Mouse (Mus musculus): ENCODE data around the gene Ift88. TPM values are rescaled to one million over a fixed set of nuclear protein-coding genes. Genes with fewer than 3 reads are reported as not detected.

The Ift88 gene
- polyA plus RNA-seq, 1 experiment from 2014 or later: 5.4 TPM

DNA sequence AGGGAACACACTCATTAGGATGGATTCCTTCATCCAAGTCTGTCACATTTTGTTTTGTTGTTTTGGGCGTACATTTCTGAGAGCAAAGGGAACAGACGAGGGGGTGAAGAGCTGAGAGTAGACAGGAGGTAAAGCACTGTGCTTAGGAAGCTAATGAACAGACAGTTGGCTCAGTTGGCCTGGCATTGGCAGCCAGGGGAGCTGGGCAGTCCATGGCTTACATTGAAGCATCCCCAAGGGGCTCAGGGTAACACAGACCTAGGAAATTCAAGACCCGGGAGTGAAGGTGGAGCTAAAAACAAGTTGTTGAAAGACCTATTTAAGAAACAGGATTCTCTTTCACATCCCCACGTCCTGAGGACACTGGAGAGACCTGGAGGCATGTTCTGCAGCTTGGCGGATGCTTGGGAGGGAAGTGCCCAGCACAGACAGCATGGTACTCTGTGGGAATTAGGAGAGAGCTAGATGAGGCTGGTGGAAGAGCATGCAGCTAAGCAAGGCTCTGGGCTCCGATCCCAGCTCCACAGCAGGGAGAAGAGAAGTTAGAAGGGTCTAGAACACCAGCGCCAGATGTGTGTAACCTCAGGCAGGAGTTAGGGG lies 131.7 kb downstream of the Ift88 start:
- ATAC-seq (replicated peaks; ENCODE audit: low FRiP score) (no peak), DNase-seq (ENCODE audit: low spot score) (no peak)
- Histone ChIP-seq H3K9me3 (ENCODE audit: control insufficient read depth, low read length) (no peaks in the 10 kb centered on the region), H3K4me3 (ENCODE audit: low read depth, low read length) (no peak overlapping the region), H3K27me3 (replicated peaks; ENCODE audit: control insufficient read depth, insufficient read depth, low read length) (no peaks in the 10 kb centered on the region), H3K4me2 (no peak overlapping the region), H3K4me1 (replicated peaks; ENCODE audit: control insufficient read depth, insufficient read depth, low read length) (no peaks in the 10 kb centered on the region), H3K27ac (ENCODE audit: low read depth, low read length) (no peak overlapping the region), H3K9ac (ENCODE audit: low read depth, low read length) (no peak overlapping the region), H3K36me3 (ENCODE audit: control insufficient read depth, insufficient read depth, low read length) (no peaks in the 10 kb centered on the region)
- 88% methylated on average over 7 of the region's 7 CpGs for WGBS

DNA sequence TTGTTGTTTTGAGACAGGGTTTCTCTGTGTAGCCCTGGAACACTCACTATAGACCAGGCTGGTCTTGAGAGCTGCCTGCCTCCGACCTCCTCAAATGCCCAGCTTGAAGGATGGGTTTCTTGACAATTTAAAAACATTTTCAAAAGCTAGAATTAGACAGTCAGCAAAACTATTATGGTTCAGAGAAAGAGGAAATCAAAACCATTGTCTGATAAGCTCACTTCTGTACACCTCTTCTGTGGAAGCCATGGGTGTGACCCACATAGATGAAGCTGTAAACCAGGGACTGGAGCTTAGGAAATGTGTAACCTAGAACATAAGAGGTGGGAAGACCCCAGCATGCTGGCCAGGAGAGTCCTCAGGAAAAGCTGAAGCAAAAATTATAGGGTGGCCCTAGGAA lies 133.1 kb downstream of the Ift88 start:
- Histone ChIP-seq H3K4me1 (replicated peaks; ENCODE audit: control insufficient read depth, insufficient read depth, low read length) (no peaks in the 10 kb centered on the region), H3K9ac (ENCODE audit: low read depth, low read length) (no peak overlapping the region), H3K27ac (ENCODE audit: low read depth, low read length) (no peak overlapping the region), H3K36me3 (ENCODE audit: control insufficient read depth, insufficient read depth, low read length) (no peaks in the 10 kb centered on the region), H3K4me3 (ENCODE audit: low read depth, low read length) (no peak overlapping the region), H3K9me3 (ENCODE audit: control insufficient read depth, low read length) (no peaks in the 10 kb centered on the region), H3K4me2 (no peak overlapping the region), H3K27me3 (replicated peaks; ENCODE audit: control insufficient read depth, insufficient read depth, low read length) (no peaks in the 10 kb centered on the region)
- ATAC-seq (replicated peaks; ENCODE audit: low FRiP score) (no peak), DNase-seq (ENCODE audit: low spot score) (no peak)
- 79% methylated on average over 1 of the region's 1 CpGs for WGBS

DNA sequence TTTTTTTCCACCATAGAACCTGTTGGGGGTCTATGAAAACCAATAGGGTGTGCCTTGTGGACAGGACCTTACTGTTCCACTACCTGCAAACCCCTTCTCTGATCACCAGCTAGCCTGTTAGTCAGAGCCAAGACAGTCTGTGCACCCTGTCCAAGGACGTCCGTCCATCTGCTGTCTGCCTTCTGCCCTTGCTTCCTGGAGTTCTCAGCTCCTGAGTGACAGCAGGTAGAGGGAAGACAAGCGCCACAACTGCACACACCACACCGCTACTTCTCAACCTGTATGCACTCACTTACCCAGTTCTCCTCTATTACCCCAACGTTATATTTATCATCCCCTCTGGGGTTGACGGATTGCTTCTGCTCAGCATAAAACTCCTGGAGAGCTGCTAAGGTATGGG lies 141.8 kb downstream of the Ift88 start:
- Histone ChIP-seq H3K4me2 (no peak overlapping the region), H3K27ac (ENCODE audit: low read depth, low read length) (no peak overlapping the region), H3K9me3 (ENCODE audit: control insufficient read depth, low read length) (no peaks in the 10 kb centered on the region), H3K4me3 (ENCODE audit: low read depth, low read length) (no peak overlapping the region), H3K4me1 (replicated peaks; ENCODE audit: control insufficient read depth, insufficient read depth, low read length) (no peaks in the 10 kb centered on the region; the same call in 1 of the 2 replicates), H3K9ac (ENCODE audit: low read depth, low read length) (no peak overlapping the region), H3K27me3 (replicated peaks; ENCODE audit: control insufficient read depth, insufficient read depth, low read length) (no peaks in the 10 kb centered on the region), H3K36me3 (ENCODE audit: control insufficient read depth, insufficient read depth, low read length) (no peaks in the 10 kb centered on the region; the same call in 1 of the 2 replicates)
- no peak for DNase-seq (ENCODE audit: low spot score)
- WGBS: 88% methylated on average over 6 of the region's 6 CpGs
- ATAC-seq (replicated peaks; ENCODE audit: low FRiP score): no peak

Other genes starting within 250 kb of the Ift88 start
- gene Cryl1, start 25.5 kb upstream of the Ift88 start, polyA plus RNA-seq (2014; fragmentation: Nextera tagmentation; extraction: Ambion mirVana): 11.0 and 11.8 TPM in 2 replicates
- 0.26 and 0.43 TPM in 2 replicates for gene Il17d, start 100.7 kb downstream of the Ift88 start, polyA plus RNA-seq (2014; fragmentation: Nextera tagmentation; extraction: Ambion mirVana)
- gene Eef1akmt1, start 147.6 kb downstream of the Ift88 start, polyA plus RNA-seq (2014; fragmentation: Nextera tagmentation; extraction: Ambion mirVana): 80.6 and 92.7 TPM in 2 replicates
- gene Xpo4, start 241.4 kb downstream of the Ift88 start, polyA plus RNA-seq (2014; fragmentation: Nextera tagmentation; extraction: Ambion mirVana): 40.0 and 44.4 TPM in 2 replicates